Comparison of ENCODE assay signal across 9 mouse cellular contexts in the genomic region with DNA sequence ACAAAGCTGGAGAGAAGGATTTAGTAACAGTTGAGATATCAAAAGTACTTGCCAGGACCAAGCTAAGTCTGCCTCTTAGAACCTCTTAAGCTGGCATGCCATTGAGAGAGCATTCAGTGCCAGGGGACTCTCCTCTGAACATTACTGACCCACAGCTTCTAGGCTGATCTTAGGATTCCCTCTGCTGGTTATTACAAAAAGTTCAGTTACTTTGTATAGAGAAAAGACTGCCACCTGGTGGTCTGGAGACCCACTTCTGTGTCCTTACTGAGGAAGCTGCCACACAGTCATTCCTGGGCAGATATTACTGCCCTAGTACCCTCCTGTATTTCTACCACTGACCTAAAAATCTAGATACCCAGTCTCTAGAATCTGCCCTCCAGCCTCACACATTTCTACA.
DNase-seq lines count a peak whose midpoint lies in the region; ATAC-seq and TF ChIP-seq lines count a peak whose summit lies in the region.
"Had no signal": no experiment of that assay in that cellular context is flagged by ENCODE, and none has a peak within 500 bp of the region (broad histone marks: within the 10 kb centered on the region; RNA-seq: fewer than 3 reads in every experiment).

No protein-coding gene starts in this region.

- intact Hi-C loops in heart, postnatal 36 days (cut with DNase I): loop anchor here (1.0 to 5.0 kb wide), 4 partner anchors 92 to 227 kb away; no protein-coding TSS in a partner anchor

- peak; percentile 68 for DNase-seq in ES-CJ7 (ENCODE audit: low read depth, low spot score)
- DNase-seq in c-Kit-positive CD71-positive TER-119-positive erythroid progenitor cells, embryonic 14.5 days (ENCODE audit: low spot score): peak; percentile 45
- DNase-seq in heart, postnatal 36 days: peak; percentile 78 to 81
- DNase-seq in large intestine, adult 2 months (ENCODE audit: low read depth, low spot score): peak; percentile 55
- peak; percentile 70 for DNase-seq in liver, postnatal 0 days
- peak; percentile 82 for DNase-seq in testis, postnatal 10 days (ENCODE audit: low spot score)

- no peaks in the 10 kb centered on the region for H3K27me3 ChIP-seq in forebrain, embryonic 15.5 days
- no peaks in the 10 kb centered on the region for H3K27me3 ChIP-seq in liver, postnatal 0 days (ENCODE audit: insufficient read depth, low read length)
- H3K27me3 ChIP-seq in neural tube, embryonic 14.5 days (ENCODE audit: control insufficient read depth, insufficient read depth, low read length): no peaks in the 10 kb centered on the region
- H3K27me3 ChIP-seq: limb, embryonic 12.5 days had no signal

- H3K27ac ChIP-seq in forebrain, embryonic 15.5 days (replicated peaks): no peak overlapping the region
- H3K27ac ChIP-seq in liver, postnatal 0 days (ENCODE audit: low read depth): no peak overlapping the region
- no peak overlapping the region for H3K27ac ChIP-seq in neural tube, embryonic 14.5 days (ENCODE audit: low read depth, low read length)
- H3K27ac ChIP-seq: limb, embryonic 12.5 days had no signal

- H3K4me2 ChIP-seq in forebrain, embryonic 15.5 days (replicated peaks): no peak overlapping the region
- H3K4me2 ChIP-seq in liver, postnatal 0 days (ENCODE audit: low read depth, low read length): no peak overlapping the region
- no peak overlapping the region for H3K4me2 ChIP-seq in neural tube, embryonic 14.5 days (ENCODE audit: low read depth, low read length)
- H3K4me2 ChIP-seq: limb, embryonic 12.5 days had no signal

- no peak for TF ChIP-seq EP300 in liver, postnatal 0 days (IDR thresholded peaks at IDR 0.05; ENCODE audit: low read depth)

- H3K4me1 ChIP-seq in forebrain, embryonic 15.5 days: 0 out of 2 replicates have a peak, but pooled peaks cover 4% of the 10 kb centered on the region
- no peaks in the 10 kb centered on the region for H3K4me1 ChIP-seq in liver, postnatal 0 days (ENCODE audit: insufficient read depth)
- H3K4me1 ChIP-seq in neural tube, embryonic 14.5 days (ENCODE audit: control insufficient read depth, insufficient read depth, low read length): no peaks in the 10 kb centered on the region
- H3K4me1 ChIP-seq: limb, embryonic 12.5 days had no signal

- no peak overlapping the region for H3K9ac ChIP-seq in forebrain, embryonic 15.5 days (replicated peaks)
- H3K9ac ChIP-seq in liver, postnatal 0 days (replicated peaks): no peak overlapping the region
- H3K9ac ChIP-seq in neural tube, embryonic 14.5 days (replicated peaks; ENCODE audit: low read depth, low read length): no peak overlapping the region
- H3K9ac ChIP-seq: limb, embryonic 12.5 days had no signal

- no peak overlapping the region for H3K4me3 ChIP-seq in forebrain, embryonic 15.5 days
- no peak overlapping the region for H3K4me3 ChIP-seq in liver, postnatal 0 days (ENCODE audit: low read depth, low read length)
- H3K4me3 ChIP-seq in neural tube, embryonic 14.5 days (ENCODE audit: low read depth, low read length): no peak overlapping the region
- H3K4me3 ChIP-seq: limb, embryonic 12.5 days had no signal

- TF ChIP-seq CTCF in liver, postnatal 0 days (IDR thresholded peaks at IDR 0.05; ENCODE audit: low read depth): peak; percentile 91

- H3K9me3 ChIP-seq in forebrain, embryonic 15.5 days: no peaks in the 10 kb centered on the region
- no peaks in the 10 kb centered on the region for H3K9me3 ChIP-seq in liver, postnatal 0 days (ENCODE audit: low read length)
- H3K9me3 ChIP-seq in neural tube, embryonic 14.5 days (ENCODE audit: control insufficient read depth, low read length): no peaks in the 10 kb centered on the region
- H3K9me3 ChIP-seq: limb, embryonic 12.5 days had no signal

- peak; percentile 75 for ATAC-seq in forebrain, embryonic 15.5 days (replicated peaks)
- peak; percentile 67 for ATAC-seq in liver, postnatal 0 days
- peak; percentile 73 for ATAC-seq in neural tube, embryonic 14.5 days (ENCODE audit: low read depth)

- H3K36me3 ChIP-seq in forebrain, embryonic 15.5 days: peaks cover 50% of the 10 kb centered on the region
- H3K36me3 ChIP-seq in liver, postnatal 0 days (replicated peaks; ENCODE audit: insufficient read depth, low read length): peaks cover 38% of the 10 kb centered on the region
- peaks cover 31% of the 10 kb centered on the region for H3K36me3 ChIP-seq in neural tube, embryonic 14.5 days (ENCODE audit: control insufficient read depth, insufficient read depth, low read length)
